Mouse (Mus musculus) frontal cortex, adult (tissue): Measurements from ENCODE around the gene Grid2ip.

Source experiments
- ATAC-seq: cut with Nextera tagmentation; 2 replicates; pipeline ENCODE4 v1.9.2; 2017; ENCODE audit warnings: mild to moderate bottlenecking, moderate library complexity, mixed read lengths; ENCODE audit not compliant: low TSS enrichment

Gene Grid2ip

DNA sequence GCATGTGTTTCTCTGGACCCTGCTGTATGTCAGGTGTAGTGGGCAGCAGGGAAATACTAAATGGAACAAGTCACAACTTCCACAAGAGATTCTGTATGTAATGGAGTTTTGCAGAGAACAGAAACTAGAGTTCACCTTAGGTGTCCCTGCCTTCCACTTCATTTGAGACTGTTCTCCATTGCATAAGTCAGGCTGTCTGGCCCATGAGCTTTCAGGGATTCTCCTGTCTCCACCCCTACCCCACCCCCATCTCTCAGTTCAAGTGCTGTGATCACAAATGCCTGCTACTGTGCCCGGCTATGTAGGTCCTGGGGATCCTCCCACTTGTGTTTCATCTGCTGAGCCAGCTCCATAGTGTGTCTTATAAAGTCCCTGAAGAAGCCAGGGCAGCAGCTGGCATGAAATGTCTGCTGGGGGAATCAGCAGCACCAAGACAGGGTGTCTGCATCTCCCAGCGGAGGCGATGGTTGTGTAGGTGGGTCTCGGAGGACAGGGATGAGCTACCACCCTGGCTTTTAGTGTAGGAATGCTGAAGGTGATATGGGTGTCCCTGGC lies 53.8 kb downstream of the Grid2ip start:
- ATAC-seq = peak; percentile 91

DNA sequence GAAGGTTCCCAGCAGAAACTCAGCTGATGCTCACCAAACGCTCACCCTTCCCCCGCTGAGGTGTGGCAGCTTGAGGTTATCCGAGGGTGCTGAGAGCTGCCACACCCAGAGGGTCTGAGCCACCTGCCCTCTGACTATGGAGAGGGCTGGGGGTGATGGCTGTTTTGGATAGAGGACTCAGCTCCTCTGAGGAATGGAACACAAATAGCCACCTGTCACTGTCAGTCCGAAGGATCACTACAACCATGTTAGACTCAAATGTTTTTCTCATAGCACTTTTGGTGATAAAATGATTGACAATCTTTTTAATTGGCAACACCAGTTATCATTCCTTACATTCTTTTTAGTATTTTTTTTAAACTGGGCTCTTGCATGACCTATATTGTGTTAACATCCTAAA lies 64.3 kb downstream of the Grid2ip start:
- no peak for ATAC-seq

DNA sequence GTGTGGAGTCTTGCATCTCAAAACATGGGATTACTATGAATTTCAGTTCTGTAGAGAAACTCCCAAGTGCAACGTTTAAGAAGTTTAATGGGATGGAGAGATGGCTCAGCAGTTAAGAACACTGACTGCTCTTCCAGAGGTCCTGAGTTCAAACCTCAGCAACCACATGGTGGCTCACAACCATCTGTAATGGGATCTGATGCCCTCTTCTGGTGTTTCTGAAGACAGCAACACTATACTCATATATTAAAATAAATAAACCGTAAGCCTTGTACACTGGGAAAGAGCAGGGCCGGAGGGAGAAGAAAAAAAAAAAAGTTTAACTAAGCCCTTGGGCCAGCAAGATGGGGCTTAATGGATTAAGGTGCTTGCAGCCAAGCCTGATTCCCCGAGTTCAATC lies 65.9 kb downstream of the Grid2ip start:
- no peak for ATAC-seq

DNA sequence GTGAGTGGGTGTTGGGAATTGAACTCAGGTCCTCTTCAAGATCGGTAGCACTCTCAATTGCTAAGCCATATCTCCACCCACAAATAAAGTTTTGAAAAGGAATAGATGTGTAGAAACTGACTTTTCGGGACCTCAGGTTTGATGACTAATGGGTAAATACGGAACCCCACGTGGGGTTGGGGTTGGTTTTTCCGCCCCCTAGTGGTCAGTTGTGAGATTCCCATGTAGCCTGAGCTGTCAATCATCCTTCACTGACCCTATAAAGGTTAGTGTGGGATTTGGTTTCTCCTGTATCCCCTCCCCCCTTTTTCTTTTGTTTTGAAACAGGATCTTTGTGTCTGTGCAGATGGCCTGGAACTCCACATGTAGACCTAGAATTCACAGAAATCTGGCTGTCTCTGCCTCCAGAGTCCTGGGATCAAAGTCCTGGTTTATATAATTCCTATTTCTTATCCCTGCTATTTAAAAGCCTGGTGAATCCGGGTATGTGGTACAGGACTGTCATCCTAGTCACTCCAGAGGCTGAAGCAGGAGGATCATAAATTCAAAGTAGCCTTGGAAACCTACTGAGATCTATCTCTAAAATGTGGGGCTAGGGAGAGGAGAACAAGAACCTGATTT lies 66.9 kb downstream of the Grid2ip start:
- peak; percentile 67; the same call in 1 of the 2 replicates for ATAC-seq

DNA sequence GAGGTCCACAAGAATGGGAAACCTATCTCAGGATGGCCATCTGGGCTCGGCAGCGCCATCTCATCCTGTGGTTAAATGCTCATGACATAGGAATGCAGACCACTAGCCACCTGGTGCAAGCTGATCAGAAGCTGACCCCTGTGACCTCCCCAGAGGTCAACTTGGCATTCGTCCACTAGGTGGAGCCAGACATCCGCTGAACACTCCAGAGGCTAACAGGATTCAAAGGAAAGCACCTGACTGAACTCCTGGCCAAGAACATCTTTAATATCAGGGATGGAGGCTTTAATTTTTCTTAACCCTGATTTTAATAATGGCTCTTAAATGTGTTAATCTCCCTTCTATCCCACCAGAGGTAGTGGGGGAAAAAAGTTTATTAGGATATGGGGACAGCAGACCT lies 77.3 kb downstream of the Grid2ip start:
- no peak for ATAC-seq

DNA sequence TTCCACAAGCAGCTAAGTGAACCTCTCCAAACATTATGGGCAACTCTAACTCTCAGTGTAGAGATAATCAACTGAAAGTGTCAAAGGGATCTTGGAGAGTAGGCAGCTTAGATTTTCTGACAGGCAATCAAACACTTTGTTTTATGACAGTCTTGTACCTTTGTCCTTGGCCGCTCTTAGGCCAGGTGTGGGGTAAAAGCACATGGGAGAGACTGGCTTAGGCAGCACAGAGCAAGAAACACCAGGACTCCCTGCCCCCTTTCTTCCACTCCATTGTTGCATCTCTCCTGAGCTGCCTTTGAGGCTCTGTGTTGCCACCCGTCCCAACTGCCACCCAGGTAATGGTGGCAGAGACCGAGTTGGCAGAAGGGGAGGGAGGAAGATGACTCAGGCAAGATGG lies 84.2 kb downstream of the Grid2ip start:
- ATAC-seq = no peak

DNA sequence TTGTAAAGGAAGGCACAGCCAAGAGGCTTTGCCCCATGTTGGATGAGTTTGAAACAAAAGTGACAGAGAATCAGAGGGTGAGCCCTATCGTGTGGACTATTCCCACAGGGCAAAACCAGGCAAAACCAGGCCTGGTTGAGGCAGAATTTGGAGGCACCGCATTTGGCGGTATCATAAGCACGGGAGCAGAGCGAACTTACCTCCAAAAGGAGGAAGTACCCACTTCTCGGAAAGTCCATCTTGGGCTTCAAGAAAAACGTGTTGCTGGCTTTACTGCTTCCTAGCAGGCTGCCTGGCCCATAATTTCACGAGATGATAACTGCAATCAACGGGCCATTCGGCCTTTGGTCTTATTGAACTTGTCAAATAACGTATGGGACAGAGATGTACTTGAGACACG lies 84.6 kb downstream of the Grid2ip start:
- ATAC-seq = no peak
